Mouse (Mus musculus) layer of hippocampus, adult 11-12 months (tissue): Measurements from ENCODE around the gene Ttc23.
A peak's percentile ranks its signal among the peaks of the same experiment; 100 is the strongest.

Source experiments
- DNase-seq: peaks from one replicate; pipeline ENCODE4 v3.0.0; 2022; ENCODE audit warnings: low spot score

Gene Ttc23

DNA sequence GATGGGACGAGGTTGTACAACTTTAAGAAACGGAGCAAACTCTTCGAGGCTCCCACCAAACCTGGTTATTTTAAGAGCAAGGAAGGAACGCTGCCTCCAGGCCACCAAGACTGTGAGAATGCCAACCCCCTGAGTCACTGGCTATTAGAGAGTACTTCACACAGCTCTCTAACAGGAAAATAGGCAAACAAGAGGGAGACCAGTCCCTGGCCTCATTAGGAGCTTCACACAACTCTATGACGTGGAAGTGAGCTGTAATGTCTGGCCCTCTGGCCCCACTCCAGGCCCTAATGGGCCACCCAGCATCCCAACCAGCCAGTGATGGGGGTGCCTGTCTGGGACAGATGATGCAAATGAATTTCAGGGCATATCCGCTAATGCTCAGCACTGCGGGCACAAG is 94.5 kb downstream of the Ttc23 start:
- no peak for DNase-seq

DNA sequence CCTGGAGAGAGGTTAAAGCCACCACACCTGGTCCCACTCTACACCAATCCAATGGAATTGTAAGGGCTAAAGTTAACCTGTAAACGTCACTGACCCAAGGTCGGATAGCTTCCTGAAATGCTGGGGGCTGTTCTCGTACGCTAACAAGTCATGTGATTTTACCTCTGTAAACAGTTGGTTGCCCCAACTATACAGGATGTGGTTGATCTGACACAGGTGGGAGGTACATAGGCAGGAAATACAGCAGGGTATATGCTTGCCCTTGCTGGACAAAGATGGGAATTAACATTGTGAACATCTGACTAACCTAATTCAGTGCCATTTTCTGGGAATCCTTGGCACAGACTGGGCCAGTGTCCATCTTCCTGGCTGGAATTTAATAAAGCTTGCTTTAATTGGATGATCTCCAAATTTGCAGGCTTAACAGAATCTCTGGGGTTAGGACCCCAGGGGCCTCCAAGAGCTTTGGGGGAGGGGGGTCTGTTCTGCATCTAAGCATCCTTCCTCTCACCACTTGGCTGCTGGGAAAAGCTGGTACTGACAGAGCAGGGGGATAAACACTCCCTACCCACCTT is 100.6 kb downstream of the Ttc23 start:
- no peak for DNase-seq

DNA sequence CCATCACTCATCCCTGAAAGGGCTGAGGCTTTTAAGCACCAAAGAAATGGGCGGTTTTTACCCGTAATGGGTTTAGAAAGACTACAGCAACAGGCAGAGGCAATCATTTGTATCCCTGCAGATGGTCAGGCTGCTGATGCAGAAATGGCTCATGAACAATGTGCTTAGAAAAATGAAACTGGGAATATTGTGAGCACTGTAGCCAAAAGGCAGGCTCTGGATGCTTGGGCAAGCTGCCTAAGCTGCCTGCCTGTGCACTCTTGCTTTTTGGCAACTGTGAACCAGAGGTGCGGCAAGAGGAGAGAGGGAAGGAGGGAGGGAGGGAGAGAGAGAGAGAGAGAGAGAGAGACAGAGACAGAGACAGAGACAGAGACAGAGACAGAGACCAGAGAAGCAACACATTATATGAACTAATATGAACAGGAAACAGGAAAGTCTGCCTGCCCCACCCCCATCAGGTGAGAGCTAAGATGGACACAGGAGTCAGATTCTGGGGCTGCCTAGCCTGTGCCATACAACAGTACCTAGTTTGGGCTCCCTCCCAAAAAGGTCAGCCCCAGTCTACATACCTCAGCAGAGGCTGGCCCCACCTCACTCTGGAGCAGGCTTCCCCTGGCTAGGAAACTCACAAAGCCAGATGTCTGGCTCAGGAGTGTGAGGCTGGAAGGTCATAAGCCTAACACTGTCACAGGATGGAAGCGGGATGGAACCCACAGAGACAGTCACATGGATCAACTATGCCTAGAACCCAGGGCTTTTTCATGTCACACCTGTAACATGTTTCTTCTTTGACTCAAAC is 102.4 kb downstream of the Ttc23 start:
- no peak for DNase-seq

DNA sequence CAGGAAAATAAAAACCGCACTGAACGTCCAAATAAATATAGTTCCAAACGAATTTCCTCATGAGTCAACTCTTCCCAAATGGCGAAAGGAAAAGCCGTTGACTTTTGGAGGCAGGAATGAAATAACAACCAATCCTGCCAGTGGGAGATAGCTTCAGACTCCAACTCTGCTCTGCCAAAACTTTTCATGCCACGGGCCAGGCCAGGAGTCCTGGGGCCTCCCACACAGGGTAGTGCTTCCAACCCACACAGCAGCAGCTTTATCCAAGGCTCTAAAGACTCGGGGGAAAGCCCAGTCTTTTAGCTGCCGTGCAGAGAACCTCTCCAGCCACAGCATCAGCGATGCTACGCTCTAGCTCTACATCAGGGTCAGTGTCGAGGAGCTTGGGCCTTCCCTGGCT is 107.4 kb downstream of the Ttc23 start:
- DNase-seq = no peak

DNA sequence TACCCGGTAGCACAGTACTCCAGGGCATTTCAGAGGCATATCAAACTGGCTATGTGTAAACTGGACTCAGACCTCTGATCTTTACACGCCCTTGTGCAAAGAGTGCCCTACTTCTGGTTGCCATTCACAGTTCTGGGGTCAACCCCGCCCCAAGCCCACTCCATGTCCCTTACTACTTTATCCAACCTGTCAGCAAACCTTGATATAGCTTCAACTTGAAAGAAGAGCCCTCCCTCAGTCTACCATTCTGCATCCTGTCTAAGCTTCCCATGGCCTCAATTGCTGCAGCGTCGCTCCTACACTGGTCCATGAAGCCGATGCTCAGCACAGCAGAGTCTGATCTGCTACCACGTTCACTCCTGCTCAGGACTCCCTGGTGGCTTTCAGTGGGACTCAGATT is 108.2 kb downstream of the Ttc23 start:
- no peak for DNase-seq

DNA sequence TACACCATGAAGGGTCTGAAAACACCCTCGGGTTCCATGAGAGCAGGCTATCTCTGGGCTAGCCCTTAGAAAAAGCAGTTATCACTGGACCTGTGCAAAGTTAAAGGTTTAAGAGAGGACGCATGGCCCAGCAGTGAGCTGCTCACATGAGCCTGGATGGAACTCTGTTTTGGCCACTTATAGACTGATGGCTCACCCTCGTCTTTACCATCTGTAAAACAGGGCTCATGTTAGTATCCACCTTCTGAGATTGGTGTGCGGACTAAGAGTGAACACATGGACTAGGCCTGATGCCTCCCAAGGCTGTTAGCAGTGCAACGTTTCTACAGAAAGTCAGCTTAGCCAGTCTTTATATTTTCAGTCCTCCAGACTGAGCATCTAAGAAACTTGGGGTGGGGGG is 109.4 kb downstream of the Ttc23 start:
- no peak for DNase-seq

DNA sequence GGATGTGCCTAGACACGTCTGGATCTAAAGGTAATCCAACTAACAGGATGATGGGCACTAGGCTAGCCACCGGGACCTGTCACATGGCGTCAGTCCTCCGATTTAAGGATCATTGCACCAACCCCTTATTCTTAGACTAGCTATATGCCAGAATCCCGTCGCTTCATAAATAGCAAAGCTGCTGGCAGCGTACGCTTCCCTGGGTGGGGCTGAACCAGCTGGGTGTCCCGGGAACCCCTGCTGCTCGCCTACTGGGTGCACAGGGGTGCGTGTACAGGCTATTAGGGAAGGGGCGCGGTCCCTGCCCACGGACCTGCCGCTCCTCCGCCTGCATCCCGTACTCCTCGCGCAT is 111.3 kb downstream of the Ttc23 start:
- peak; percentile 36 for DNase-seq

DNA sequence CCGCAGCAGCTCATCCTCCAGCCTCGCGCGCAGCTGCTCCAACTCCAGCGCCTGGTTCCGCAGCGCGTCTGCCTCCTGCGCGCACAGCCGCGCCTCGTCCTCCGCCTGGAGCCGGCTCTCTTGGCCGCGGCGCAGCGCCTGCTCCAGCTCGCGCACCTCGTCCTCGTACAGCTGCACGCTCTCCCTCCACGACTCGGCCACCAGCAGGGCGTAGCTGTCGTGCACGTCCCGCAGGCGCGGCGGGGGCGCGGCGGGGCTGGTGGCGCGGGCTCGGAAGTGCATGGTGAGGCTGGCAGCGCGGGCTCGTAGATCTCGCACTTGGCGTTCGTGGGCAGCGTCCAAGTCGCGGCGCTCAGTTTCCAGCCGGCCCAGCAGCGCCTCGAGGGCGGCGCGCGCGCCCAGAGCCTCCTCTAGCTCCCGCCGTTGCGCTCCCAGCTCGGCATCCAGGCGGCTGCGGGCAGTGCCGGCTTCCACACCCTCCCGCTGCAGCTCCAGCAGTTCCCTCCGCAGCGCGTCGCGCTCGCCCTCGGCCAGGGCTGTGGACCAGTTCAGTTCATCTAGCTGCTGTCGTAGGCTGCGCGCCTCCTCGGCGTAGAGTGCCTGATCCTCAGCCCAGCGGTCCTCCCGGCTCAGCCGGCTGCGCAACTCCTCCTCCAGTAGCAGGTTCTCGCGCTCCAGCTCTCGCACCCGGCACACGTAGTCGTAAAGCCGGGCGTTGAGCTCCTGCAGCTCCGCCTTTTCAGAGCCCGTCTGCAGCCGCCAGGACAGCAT is 111.8 kb downstream of the Ttc23 start:
- DNase-seq = peak; percentile 64

- DNase-seq = peak; percentile 92
These were observed 112.4 kb downstream of the Ttc23 start, which contains the start of gene Synm for GRCm38 (mm10) chr7:67759629-67759995. Synm (minus strand) TSS chr7:67759742.

DNA sequence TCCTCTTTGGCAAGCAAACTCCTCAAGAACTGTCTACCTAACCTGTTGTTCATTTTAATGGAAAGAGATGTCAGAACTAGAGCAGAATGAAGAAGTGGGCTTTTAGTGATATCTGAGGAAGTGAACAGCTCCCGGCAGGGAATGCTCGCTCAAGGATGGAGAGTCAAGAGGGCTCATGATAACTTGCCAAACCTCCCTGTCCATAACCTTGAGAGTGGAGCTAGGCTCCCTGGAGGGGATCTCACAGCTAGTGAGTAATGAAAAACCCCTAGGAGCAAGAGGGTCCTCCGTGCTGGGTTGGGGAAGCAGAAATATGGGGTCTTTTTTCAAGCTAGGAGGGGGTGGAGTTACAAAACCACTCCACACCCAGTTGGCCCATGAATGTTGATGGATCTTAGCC is 116.4 kb downstream of the Ttc23 start:
- no peak for DNase-seq

DNA sequence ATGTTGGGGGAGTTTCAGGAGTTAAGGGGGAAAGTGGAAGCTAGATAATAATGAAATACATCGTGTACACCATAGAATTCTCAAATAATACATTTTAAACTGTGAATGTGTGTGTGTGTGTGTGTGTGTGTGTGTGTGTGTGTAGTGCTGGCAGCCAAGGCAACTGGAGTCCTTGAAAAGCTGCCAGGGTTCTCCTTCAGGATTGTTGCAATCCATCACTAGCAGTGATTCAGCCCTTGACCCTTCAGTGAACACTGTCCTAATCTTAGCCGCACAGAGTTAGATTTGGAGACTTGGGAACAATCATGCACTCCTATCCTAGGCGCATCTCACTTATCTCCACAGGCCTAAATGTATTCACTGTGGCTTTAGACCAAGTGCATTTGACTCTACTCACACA is 120.9 kb downstream of the Ttc23 start:
- no peak for DNase-seq

GRCm38 (mm10) chr7:67769487-67769886 is 122.3 kb downstream of the Ttc23 start:
- DNase-seq = no peak

DNA sequence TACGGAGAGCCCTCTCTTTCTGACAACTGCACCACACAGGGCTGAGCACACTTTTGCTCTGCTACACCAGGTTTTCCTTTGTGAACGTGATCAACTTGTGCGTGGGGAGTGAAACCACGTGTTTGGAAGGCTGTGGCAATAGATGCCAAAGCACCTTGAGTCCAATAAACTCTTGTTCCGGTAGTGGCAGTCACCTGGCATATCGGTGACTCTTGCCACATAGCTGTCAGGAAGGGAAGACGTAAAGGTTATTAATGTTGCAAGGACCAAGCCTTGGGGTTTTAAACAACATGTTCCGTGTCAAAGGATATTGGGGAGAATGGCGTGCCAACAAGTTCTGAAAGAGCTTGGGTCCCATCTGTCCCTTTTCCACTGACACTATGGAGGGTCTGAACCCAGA is 125.0 kb downstream of the Ttc23 start:
- DNase-seq = no peak

GRCm38 (mm10) chr7:67775623-67776022 is 128.4 kb downstream of the Ttc23 start:
- no peak for DNase-seq

- no peak for DNase-seq
These were observed 129.6 kb downstream of the Ttc23 start for GRCm38 (mm10) chr7:67776636-67777305.

GRCm38 (mm10) chr7:67787861-67788260 is 140.7 kb downstream of the Ttc23 start:
- no peak for DNase-seq

DNA sequence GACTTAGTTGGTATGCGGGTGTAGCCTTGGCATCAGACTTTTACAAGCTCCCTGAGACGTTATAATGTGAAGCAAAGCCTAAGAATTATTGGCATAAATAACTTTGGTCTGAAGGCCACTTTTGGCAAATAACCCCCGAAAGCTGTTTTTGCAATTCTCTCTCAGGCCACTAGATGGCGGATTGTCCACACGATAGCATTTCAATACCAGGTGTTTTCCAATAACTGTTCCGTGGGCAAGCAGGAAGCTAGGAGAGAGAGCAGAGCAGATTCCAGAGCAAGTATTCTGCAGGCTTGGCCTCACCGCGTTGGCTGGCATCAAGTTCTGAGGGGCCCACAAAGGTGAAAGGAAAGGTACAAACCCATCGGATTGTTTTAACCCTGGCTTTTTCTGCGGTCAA is 141.5 kb downstream of the Ttc23 start:
- DNase-seq = peak; percentile 75

- DNase-seq = no peak
These were observed 144.0 kb downstream of the Ttc23 start for GRCm38 (mm10) chr7:67791256-67791655.

DNA sequence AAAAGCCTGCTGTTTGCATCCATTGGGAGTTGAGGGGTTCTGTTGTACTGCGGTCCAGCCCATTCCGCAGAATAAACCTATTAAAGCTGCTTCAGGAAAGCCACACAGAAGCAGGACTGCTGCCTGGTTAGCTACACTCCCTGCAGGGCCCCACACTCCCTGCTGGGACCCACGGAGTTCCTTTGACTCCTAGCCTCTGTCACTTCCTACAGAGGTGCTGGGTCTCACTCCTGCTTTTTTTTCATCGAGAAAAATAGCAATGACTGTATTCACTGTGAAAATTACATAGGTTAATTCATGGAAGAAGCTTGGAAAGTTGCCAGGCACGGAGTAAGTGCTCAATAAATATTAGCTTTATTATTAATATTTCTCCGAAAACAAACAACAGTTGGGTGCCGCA is 146.2 kb downstream of the Ttc23 start:
- DNase-seq = no peak

DNA sequence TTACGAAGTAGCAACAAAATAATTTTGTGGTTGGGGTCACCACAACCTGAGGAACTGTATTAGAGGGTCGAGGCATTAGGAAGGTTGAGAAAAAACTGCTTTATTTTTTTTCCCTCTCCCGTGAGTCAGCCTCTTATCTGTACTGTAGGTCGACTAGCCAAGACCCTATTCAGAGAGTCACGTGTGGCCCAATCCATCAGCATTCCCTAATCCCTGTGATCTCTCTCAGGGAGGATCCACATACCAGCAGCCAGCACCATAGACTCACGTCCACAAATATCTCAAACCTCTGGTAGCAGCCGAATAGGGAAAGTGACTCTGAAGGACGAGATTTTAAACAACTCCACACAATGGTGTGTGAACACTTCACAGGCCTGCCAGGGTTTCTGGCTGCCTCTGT is 149.9 kb downstream of the Ttc23 start:
- no peak for DNase-seq

- DNase-seq = no peak
These were observed 151.3 kb downstream of the Ttc23 start for GRCm38 (mm10) chr7:67798476-67798875.

- no peak for DNase-seq
These were observed 153.3 kb downstream of the Ttc23 start for GRCm38 (mm10) chr7:67800547-67800946.

- DNase-seq = no peak
These were observed 153.8 kb downstream of the Ttc23 start for GRCm38 (mm10) chr7:67801022-67801421.
